Mouse (Mus musculus): ENCODE measurements around the gene Pitpnc1.

Gene Pitpnc1

DNA sequence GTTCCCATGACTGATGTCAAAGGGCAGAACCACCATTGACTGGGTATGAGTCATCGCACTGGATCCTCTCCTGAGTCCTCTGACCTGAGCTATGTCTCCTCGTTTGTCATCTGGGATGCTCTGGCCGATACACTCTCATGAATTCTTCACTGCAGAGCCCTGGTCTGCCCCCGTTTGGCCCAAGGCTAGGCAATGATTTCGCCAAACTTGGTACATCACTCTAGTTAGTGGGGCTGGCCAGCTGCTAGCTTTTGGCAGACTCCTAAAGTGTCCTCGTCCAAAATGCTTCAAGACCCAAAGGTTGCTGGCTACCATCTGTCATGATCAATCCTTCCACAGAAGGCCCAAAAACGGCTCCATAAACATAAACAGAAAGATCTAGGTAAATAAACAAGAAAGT is 184.8 kb downstream of the Pitpnc1 start:
- no peak for DNase-seq (ENCODE audit: low spot score in 2 of 2)

DNA sequence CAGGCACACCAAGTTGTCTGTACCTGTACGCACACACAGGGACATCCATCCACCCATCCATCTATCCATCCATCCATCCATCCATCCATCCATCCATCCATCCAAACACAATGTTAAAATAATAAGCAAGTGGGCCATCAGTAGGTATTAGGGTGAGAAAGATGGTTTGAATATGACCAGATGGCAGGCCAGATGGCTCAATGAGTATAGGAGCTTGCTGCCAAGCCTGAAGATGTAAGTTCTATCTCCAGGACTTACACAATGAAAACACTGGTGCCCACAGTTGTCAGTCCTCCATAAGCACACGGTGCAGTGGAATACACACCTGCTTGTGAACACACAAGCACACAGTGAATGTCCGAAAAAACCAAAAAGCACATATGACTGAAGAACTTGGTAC is 186.9 kb downstream of the Pitpnc1 start:
- DNase-seq (ENCODE audit: low spot score in 2 of 2): no peak

DNA sequence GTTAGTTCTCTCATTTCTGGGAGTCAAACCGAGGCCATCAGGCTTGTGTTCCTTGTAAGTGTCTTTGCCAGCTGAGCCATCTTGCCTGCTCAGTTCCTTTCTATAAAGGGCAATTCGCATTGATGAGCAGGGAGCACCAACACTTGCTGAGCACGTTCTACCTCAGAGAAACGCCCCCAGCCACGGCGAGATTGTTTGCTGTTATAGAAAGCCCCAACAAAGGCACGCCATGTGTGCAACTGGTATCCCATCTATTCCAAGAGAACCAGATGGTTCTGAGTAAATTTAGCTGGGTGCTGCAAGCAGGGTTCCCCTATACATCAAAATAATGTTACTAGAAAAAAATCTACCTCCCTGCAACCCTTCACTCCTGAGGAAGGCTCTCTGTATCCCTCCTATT is 188.0 kb downstream of the Pitpnc1 start:
- no peak for DNase-seq (ENCODE audit: low spot score in 2 of 2)

DNA sequence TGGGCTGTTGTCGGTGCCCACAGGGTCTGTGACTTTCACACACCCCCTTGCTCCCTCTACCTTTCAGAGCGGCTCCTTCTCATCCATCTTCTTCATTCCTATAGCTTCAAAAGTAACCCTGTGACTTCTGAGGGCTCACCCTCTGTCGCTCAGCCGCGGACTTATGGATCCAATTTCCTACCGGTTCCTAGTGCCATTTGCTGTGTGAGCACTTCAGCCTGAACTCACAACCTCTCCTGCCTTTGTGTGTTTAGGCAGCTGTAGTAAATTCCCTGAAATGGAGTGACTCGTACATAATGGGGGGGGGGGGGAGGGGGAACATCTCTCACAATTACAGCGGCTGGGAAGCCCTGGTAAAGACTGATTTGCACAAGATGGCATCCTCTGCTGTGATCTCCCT is 191.2 kb downstream of the Pitpnc1 start:
- no peak for DNase-seq (ENCODE audit: low spot score in 2 of 2)

DNA sequence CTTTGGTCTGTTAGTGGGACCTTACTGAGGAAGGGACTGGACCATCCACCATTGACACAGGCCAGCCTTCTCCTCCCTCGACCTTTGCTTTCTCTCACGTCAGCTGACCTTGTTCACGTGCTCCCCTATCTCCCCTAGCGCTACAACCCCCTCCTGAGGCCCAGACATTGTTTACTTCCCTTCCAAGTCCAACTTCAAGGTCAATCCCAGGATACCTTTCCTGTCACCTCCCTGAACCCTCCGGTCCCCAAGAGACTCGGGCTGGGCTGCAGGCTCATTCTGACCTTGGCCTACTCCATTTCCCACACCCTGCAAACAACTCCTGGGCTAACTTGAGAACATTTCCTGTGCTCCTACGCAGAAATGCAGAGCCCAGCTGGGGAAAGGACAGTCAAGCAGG is 193.6 kb downstream of the Pitpnc1 start:
- DNase-seq (ENCODE audit: low spot score in 2 of 2): no peak

DNA sequence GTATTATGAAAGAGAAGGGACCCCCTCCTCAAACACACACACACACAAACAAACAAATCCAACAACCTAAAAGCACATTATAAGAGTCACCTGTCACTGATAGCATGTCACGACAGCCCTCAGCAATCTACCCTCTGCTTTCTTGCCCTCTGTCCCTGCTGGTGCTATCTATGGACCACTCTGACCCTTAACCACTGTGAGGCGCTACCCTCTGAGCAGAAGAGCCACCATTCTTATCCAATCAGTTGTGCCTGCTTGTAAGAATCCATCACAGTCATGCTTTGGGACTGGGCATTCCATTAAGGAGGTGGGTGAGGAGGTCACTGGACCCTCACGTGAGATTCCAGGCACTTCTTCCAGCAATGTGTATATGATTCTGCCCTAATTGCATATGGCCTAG is 194.2 kb downstream of the Pitpnc1 start:
- DNase-seq (ENCODE audit: low spot score in 2 of 2): no peak

DNA sequence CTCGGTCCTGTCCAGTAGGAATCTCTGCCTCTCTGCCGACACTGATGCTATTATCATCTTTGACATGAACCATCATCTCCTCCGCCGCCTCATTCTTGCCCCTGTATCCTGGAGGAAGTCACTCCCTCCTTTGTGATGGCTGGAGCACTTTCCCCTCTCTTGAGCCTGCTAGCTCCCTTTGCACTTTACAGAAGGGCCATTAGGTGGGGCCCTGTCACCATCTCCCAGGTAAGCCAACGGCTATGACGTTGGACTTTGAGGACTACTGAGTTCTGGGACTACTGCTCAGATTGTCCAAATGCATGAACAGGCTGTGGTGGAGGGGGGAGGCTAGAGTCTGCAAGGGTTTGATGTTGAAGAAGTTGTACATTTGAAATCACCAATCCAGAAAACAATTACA is 194.6 kb downstream of the Pitpnc1 start:
- DNase-seq (ENCODE audit: low spot score in 2 of 2): peak in 1 of 2 experiments; percentile 55

DNA sequence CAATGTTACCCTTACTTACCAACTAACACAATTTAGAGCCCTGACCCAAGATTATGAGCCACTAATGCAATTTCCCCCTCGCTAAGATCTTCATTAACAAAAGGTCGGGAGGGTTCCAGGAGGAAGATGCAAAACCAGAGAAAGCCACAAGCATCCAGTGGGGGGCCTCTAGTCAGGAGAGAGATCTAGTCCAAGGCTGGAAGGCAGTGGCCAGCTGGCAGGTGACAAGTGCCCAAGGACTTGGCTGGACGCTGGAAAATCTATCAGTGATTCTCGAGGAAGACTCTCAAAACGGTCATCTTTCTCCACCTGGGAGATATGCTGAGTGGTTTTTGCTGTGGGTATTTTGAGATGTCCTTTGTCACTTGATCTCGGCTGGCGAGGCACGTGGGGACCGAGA is 196.3 kb downstream of the Pitpnc1 start:
- DNase-seq (ENCODE audit: low spot score in 2 of 2): no peak

DNA sequence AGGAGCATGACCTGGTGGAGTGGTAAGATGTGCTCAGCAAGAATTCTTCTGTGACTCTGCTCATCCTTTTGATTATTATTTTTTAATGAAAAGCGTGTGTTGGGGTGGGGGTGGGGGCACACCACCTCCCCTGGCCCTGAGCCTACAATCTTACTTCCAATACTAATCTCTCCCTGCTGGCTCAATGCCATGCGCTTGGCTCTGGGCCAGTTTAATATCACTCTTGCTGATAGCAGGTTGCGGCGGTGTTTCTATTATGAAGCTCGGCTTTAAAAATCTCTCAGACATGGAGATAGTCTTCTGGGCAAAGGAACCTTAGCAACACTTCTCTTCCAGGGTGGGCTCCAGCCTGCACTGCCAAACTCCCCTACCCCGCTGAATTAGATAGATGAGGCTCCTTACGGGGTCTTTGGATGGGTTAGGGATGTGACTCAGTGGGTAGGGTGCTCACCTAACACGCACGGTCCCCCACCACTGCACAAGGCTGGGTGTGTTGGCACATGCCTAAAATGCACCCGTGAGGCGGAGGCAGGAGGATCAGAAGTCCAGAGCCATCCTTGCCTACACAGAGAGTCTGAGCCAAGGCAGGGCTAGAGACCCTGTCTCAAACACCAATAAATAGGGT is 198.0 kb downstream of the Pitpnc1 start:
- peak; percentile 47 to 74 for DNase-seq (ENCODE audit: low spot score in 2 of 2)

DNA sequence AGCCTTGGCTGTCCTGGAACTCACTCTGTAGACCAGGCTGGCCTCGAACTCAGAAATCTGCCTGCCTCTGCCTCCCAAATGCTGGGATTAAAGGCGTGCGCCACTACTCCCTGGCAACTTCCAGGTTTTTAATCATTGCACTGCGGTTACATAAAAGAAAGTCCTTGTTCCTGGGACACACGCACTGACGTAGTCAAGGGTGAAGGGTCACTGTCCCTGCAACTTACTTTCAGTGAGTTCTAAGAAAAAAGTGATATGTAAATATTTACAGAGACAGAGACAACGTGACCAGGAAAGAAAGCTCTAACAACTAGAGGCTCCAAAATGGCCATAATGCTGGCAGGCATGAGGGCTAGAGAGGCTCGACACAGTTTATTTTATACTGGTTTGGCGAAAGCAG is 199.9 kb downstream of the Pitpnc1 start:
- no peak for DNase-seq (ENCODE audit: low spot score in 2 of 2)

DNA sequence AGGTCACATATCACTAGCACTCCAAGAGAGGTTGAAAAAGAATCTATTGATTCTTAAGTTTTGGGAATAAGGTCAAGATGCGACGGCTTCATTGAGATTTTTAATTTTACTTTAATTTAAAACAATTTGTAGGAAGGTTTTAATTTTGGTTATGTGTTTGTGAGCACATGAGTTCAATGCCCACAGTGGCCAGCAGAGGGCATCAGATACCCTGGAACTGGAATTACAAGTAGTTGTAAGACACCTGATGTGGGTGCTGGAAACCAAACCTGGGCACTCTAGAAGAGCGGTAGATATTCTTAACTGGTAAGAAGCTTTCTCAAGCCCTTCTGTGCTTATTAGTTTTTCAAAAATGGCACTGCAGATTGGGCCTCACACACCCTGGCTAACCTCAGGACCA is 203.0 kb downstream of the Pitpnc1 start:
- DNase-seq (ENCODE audit: low spot score in 2 of 2): no peak

DNA sequence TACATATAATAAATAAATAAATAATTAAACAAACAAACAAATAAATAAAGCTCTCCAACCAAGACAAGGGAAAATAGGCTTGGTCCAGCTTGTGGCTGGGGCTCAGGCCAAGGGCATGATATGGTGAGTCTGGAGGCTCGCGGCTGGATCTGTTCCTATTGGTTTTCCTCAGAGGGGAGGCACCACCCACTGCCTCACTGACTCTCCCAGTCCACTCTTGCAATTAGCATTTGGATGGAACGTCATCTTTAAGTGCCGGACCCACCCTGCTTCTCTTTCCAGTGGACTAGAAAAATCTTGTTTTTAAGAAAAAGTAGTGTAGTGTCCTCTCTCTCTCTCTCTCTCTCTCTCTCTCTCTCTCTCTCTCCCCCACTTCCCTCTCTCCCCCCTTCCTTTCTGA is 204.6 kb downstream of the Pitpnc1 start:
- DNase-seq (ENCODE audit: low spot score in 2 of 2): no peak

DNA sequence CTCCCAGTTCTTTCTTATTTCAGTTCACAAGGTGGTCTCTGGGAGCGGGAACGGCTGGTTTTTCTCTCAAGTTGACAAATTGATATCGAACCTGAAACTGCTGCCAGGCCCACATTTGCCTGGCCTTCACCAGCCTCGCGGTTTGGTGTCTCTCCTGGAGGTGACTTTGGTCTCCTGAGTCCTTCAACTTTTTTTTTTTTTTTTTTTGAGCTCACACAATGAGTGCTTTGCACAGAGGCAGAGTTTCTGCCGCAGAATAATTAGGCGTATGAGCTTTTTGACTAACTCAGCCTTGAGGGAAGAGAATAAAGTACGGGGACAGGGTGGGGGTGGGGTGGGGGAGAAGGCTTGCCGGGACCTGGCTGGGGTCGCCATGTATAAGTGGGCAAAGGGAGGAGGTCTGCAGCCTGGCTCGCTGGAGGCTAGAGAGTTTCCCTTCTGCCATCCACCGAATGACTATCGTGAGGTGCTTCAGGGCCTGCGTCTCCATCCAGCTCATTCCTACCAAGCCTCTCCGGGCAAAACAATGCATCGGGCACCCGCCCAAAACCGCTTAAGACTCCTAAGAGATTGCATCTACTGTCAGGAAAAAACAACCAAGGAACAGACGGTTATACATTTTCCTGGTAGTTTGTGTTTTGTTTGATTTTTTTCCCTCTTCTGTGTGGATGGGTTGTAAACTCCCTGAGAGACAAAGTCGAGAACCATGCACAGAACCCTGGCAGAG is 205.4 kb downstream of the Pitpnc1 start:
- DNase-seq (ENCODE audit: low spot score in 2 of 2): no peak

DNA sequence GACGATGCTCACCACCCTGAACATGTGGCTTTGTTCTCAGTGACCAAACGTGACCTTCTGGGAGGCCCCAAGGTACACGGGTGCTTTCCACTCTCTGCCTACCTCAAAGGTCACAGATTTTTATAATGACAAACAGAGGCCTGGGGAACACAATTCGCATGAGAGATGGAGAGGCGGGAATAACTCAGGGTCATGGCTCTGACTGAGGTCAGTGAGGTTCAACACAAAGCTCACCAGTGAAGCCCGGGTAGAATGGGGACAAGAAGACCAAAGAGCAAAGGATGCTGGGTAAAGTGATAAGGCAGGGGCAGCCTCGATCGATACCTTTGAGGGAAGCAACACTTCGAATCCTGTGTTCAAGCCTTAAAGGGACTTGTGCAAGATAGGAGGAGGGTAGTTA is 206.7 kb downstream of the Pitpnc1 start:
- DNase-seq (ENCODE audit: low spot score in 2 of 2): no peak

DNA sequence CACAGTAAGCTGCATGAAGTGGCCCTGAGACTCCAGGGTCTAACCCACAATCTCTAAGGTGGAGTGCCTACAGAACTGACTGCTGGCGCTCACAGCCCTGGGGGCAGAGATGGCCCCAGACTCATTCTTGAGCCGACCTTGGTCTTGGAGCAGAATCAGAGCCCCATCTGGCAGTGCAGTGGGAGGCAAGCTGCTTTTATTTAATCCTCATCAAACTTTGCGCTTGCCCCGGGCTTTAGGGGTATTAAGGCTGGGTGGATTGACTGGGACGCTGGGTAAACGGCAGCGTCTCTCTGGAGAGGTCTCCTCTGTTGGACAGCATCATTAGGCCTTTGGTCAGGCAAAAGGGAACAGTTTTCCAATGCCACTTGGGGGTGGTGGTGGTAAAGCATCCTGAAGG is 211.1 kb downstream of the Pitpnc1 start:
- no peak for DNase-seq (ENCODE audit: low spot score in 2 of 2)

DNA sequence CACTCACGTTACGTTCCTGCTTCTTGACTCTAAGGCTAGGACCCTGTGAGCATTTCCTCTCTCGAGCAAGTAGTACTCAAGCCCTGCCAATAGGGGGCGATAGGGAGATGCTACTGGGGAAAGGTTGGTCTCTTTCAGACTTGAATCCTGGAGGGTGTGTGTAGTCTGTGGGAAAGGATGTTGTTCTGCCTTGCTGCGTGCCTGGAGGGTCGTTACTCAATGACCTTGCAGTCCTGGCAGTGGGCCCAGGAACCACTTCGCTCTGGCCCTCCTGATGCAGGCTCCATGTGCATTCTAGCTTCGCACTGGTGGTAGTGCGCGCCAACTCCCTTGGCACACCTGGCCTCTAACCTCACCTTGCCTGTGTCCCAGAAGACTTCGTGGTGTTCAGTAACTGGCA is 215.3 kb downstream of the Pitpnc1 start:
- peak in 1 of 2 experiments; percentile 12 for DNase-seq (ENCODE audit: low spot score in 2 of 2)

DNA sequence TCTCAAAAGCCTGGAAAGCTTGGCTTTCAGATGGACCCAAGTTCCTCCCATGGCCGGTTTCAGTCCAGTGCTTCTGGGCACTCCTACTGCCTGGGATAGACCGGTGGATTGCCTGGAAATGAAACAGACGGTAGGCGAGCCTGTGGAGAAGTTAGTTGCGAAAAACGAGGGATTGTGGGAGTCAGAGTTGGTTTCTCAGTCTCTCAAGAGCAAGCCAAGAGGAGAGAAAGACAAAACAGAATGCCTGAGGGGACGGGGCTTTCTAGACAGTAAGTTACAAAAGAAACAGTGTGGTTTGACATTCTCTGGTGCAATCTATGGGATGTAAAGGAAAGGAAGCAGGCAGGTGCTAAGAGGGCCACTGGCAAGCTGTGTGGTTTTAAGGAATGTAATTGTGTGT is 216.3 kb downstream of the Pitpnc1 start:
- DNase-seq (ENCODE audit: low spot score in 2 of 2): no peak

DNA sequence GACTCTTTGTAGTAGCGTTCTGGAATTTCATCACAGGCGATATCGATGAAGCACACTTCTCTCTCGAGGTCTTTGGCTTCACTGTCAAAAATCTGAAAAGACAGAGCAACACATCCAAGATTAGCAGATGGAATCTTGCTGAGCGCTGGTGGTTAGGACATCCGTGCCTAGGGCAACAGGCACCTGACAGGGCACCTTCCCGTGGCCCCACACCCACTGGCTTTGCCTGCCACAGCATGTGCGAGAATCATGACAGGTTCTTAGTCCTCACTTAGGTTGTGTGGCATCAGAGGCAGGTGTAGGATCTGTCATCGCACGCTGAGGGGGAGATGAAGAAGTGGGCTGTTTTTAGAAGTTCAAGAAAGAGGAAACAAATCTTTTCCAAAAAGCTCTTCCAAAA is 218.5 kb downstream of the Pitpnc1 start:
- no peak for DNase-seq (ENCODE audit: low spot score in 2 of 2)

DNA sequence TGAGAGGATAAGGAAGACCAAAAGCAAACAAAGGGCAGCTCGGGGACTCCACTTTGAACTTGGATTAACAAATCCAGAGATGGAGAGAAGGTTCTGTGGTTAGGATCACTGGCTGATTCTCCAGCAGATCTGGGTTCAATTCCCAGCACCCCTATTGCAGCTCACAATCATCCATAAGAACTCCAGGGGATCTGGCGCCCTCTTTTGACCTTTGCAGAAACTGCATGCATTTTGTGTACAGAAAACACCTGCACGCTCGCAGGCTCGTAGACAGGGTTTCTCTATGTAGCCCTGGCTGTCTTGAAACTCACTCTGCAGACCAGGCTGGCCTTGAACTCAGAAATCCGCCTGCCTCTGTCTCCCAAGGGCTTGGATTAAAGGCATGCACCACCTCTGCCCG is 219.0 kb downstream of the Pitpnc1 start:
- no peak for DNase-seq (ENCODE audit: low spot score in 2 of 2)

DNA sequence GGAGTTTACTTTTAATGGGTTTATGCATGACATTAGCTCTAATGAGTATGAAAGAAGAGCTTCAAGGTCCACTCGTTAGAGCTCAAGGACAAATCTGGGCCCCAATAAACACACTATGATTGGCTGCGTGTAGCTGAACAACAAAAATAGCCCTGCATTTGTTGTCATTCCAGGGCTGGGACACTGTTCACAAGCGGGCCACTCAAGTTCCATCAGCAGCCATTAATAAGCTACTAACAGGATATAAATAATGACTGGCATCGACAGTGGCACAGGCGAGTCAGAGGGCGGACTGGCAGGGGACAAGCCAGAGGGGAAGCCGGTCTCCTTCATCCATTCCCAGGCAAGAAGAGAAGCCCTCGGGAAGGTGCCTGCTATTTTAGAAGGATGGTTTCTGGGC is 219.6 kb downstream of the Pitpnc1 start:
- DNase-seq (ENCODE audit: low spot score in 2 of 2): no peak

DNA sequence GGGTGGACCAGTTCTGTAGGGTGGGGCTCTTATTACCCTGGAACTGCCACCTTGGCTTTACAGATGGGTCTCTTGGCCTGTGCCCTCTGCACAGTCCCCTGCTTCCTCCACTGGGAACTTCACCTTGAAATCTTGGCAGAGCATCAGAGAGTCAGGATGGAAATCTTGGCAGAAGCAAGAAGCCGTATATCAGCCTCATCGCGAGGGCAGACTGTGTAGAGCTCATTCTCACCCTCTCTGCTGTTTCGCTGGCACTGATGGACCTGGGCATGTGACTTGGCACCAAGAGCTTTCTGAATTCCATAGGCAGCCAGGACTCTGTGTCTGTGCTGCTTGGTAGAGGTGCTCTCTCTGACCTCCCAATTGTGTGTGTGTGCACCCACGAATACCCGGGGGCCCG is 221.7 kb downstream of the Pitpnc1 start:
- peak in 1 of 2 experiments; percentile 50 for DNase-seq (ENCODE audit: low spot score in 2 of 2)

DNA sequence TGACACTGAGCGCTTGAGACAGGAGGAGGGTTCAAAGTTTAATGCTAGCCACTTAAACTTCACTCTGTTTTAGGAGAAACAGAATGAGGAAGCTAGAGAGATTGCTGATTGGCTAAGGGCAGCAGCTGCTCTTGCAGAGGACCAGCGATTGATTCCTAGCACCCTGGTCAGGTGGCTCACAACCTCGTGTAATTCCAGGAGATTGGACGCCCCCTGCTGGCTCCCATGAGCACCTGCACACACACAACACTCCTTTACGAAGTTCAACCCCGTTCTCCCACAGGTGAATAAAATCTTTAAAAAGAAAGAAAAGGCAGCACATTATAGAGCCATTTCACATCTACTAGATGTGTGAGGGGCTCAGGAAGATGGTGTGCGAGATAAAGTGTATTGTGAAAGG is 224.8 kb downstream of the Pitpnc1 start:
- no peak for DNase-seq (ENCODE audit: low spot score in 2 of 2)

DNA sequence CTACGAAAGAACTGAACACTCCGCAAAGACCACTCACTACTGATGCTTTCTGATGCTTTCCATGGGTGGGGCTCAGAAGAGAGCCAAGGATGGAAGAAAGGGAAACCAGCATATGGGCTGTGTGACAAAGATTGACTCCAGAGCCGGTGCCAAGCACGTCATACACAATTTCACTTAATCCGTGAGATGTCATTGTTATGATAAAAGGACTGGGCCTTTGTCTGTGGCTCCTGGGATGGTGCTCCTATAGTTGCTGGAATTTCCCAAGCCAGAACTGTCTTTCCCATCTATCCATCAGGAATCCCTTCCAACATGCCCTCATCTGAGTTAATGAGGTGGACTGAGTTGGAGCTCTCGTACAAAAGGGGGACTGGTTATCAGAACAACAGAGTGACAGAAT is 227.4 kb downstream of the Pitpnc1 start:
- DNase-seq (ENCODE audit: low spot score in 2 of 2): no peak

DNA sequence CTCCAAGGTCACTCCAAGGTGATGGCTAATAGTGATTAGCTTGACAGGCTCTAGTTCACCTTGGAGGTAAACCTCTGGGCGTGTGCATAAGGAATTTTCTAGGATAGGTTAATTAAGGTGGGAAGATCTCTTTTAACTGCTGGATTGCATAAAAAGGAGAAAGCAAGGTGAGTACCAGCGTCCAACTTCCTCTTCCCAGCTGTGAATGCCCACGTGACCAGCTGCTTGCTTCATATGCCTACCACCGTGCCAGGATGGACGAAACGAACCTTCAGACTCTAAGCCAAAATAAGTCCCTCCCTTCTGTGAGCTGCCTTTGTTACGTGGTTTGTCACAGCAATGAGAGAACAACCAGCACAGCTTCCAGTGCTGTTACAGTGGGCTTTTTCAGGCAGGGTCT is 228.8 kb downstream of the Pitpnc1 start:
- no peak for DNase-seq (ENCODE audit: low spot score in 2 of 2)
